Mouse (Mus musculus): ENCODE measurements around the gene Ptprs. TPM values are rescaled to one million over a fixed set of nuclear protein-coding genes. Genes with fewer than 3 reads are reported as not detected.
A peak's percentile ranks its signal among the peaks of the same experiment; 100 is the strongest.

The Ptprs gene
- total RNA-seq, 2 experiments from 2014 or later, result 644 to 661 TPM

GRCm38 (mm10) chr17:56472733-56473610, 3.3 kb downstream of the Ptprs start:
- intact Hi-C loops (cut with DNase I), result loop anchor here (5.0 kb wide), 1 partner anchor 46 kb away; no protein-coding TSS in a partner anchor
- DNase-seq (ENCODE audit: low spot score in 2 of 2), result peak; percentile 63 to 71

GRCm38 (mm10) chr17:56472121-56472520, 4.2 kb downstream of the Ptprs start:
- intact Hi-C loops (cut with DNase I), result loop anchor here (5.0 kb wide), 1 partner anchor 45 kb away; no protein-coding TSS in a partner anchor
- no peak for DNase-seq (ENCODE audit: low spot score in 2 of 2)

GRCm38 (mm10) chr17:56471136-56471535, 5.1 kb downstream of the Ptprs start:
- no peak for DNase-seq (ENCODE audit: low spot score in 2 of 2)
- intact Hi-C loops (cut with DNase I), result loop anchor here (5.0 kb wide), 1 partner anchor 44 kb away; no protein-coding TSS in a partner anchor

- intact Hi-C loops (cut with DNase I), result loop anchor here (5.0 kb wide), 1 partner anchor 43 kb away; no protein-coding TSS in a partner anchor
- DNase-seq (ENCODE audit: low spot score in 2 of 2), result no peak
Measured at GRCm38 (mm10) chr17:56470571-56470970, 5.7 kb downstream of the Ptprs start.

GRCm38 (mm10) chr17:56470001-56470436, 6.3 kb downstream of the Ptprs start:
- no peak for DNase-seq (ENCODE audit: low spot score in 2 of 2)
- intact Hi-C loops (cut with DNase I), result loop anchor here (5.0 kb wide), 1 partner anchor 43 kb away; no protein-coding TSS in a partner anchor

GRCm38 (mm10) chr17:56469275-56469674, 7.0 kb downstream of the Ptprs start:
- intact Hi-C loops (cut with DNase I), result no loop called here
- DNase-seq (ENCODE audit: low spot score in 2 of 2), result no peak

GRCm38 (mm10) chr17:56468870-56469269, 7.4 kb downstream of the Ptprs start:
- intact Hi-C loops (cut with DNase I), result no loop called here
- DNase-seq (ENCODE audit: low spot score in 2 of 2), result peak; percentile 51 to 78

- intact Hi-C loops (cut with DNase I), result no loop called here
- DNase-seq (ENCODE audit: low spot score in 2 of 2), result no peak
Measured at GRCm38 (mm10) chr17:56468380-56468779, 7.9 kb downstream of the Ptprs start.

GRCm38 (mm10) chr17:56467456-56467884, 8.8 kb downstream of the Ptprs start:
- DNase-seq (ENCODE audit: low spot score in 2 of 2), result peak; percentile 70 to 92
- intact Hi-C loops (cut with DNase I), result no loop called here

GRCm38 (mm10) chr17:56466747-56467146, 9.5 kb downstream of the Ptprs start:
- intact Hi-C loops (cut with DNase I), result no loop called here
- no peak for DNase-seq (ENCODE audit: low spot score in 2 of 2)

GRCm38 (mm10) chr17:56464817-56465216, 11.5 kb downstream of the Ptprs start:
- DNase-seq (ENCODE audit: low spot score in 2 of 2), result no peak
- intact Hi-C loops (cut with DNase I), result no loop called here

- intact Hi-C loops (cut with DNase I), result no loop called here
- DNase-seq (ENCODE audit: low spot score in 2 of 2), result no peak
Measured at GRCm38 (mm10) chr17:56464345-56464744, 11.9 kb downstream of the Ptprs start.

GRCm38 (mm10) chr17:56463500-56463899, 12.8 kb downstream of the Ptprs start:
- intact Hi-C loops (cut with DNase I), result no loop called here
- no peak for DNase-seq (ENCODE audit: low spot score in 2 of 2)

GRCm38 (mm10) chr17:56462835-56463455, 13.3 kb downstream of the Ptprs start:
- no peak for DNase-seq (ENCODE audit: low spot score in 2 of 2)
- intact Hi-C loops (cut with DNase I), result no loop called here

GRCm38 (mm10) chr17:56461771-56462743, 14.2 kb downstream of the Ptprs start:
- intact Hi-C loops (cut with DNase I), result loop anchor here (2.0 kb wide), 1 partner anchor 15 kb away; no protein-coding TSS in a partner anchor
- peak; percentile 93 to 98 for DNase-seq (ENCODE audit: low spot score in 2 of 2)

GRCm38 (mm10) chr17:56460876-56461275, 15.4 kb downstream of the Ptprs start:
- intact Hi-C loops (cut with DNase I), result loop anchor here (2.0 kb wide), 1 partner anchor 14 kb away; no protein-coding TSS in a partner anchor
- no peak for DNase-seq (ENCODE audit: low spot score in 2 of 2)

- intact Hi-C loops (cut with DNase I), result no loop called here
- no peak for DNase-seq (ENCODE audit: low spot score in 2 of 2)
Measured at GRCm38 (mm10) chr17:56457442-56457841, 18.8 kb downstream of the Ptprs start.

- intact Hi-C loops (cut with DNase I), result no loop called here
- no peak for DNase-seq (ENCODE audit: low spot score in 2 of 2)
Measured at GRCm38 (mm10) chr17:56456353-56456752, 19.9 kb downstream of the Ptprs start.

GRCm38 (mm10) chr17:56453689-56454088, 22.6 kb downstream of the Ptprs start:
- DNase-seq (ENCODE audit: low spot score in 2 of 2), result no peak
- intact Hi-C loops (cut with DNase I), result no loop called here
